Mouse (Mus musculus) activated CD4-positive, CD25-positive, alpha-beta regulatory T cell, adult 9 weeks (primary cell): ENCODE data around the gene Cbr4. TPM values are rescaled to one million over a fixed set of nuclear protein-coding genes. Genes with fewer than 3 reads are reported as not detected.

ENCODE experiments used
- polyA plus RNA-seq: library from polyadenylated mRNA; unstranded; fragments of 100-300 nt; shearing (Covaris generic); gene quantifications from one replicate; pipeline ENCODE4 v1.2.1, GENCODE M21; 2017

The Cbr4 gene
- 25.0 TPM for polyA plus RNA-seq

GRCm38 (mm10) chr8:61487597-61488156, at the start of gene Cbr4:
Gene Cbr4 (plus strand): TSS chr8:61487734.

